In genomic region chr2:129258475-129259211, GRCm38 (mm10) we compare ENCODE assay signal across 7 mouse cellular contexts. TPM values are rescaled to one million over a fixed set of nuclear protein-coding genes. Genes with fewer than 3 reads are reported as not detected.
DNase-seq lines count a peak whose midpoint lies in the region; ATAC-seq lines count a peak whose summit lies in the region.

No protein-coding gene starts in this region.

- no peaks in the 10 kb centered on the region for H3K27me3 ChIP-seq in forebrain, embryonic 14.5 days (replicated peaks; ENCODE audit: control insufficient read depth, insufficient read depth, low read length)
- no peaks in the 10 kb centered on the region for H3K27me3 ChIP-seq in hindbrain, embryonic 16.5 days (replicated peaks; ENCODE audit: control insufficient read depth, insufficient read depth, low read length)

- H3K27ac ChIP-seq in forebrain, embryonic 14.5 days (ENCODE audit: low read depth, low read length): no peak overlapping the region
- H3K27ac ChIP-seq in hindbrain, embryonic 16.5 days (ENCODE audit: low read depth, low read length): no peak overlapping the region

- peak overlapping the region; percentile 29; the same call in 1 of the 2 replicates for H3K4me2 ChIP-seq in forebrain, embryonic 14.5 days (ENCODE audit: low read length)
- H3K4me2 ChIP-seq in hindbrain, embryonic 16.5 days (ENCODE audit: low read length): peak overlapping the region; percentile 28

- H3K9me3 ChIP-seq in forebrain, embryonic 14.5 days (replicated peaks; ENCODE audit: control insufficient read depth, low read length): no peaks in the 10 kb centered on the region
- no peaks in the 10 kb centered on the region for H3K9me3 ChIP-seq in hindbrain, embryonic 16.5 days (ENCODE audit: control insufficient read depth, low read length)

- H3K4me3 ChIP-seq in forebrain, embryonic 14.5 days (ENCODE audit: low read depth, low read length): no peak overlapping the region
- H3K4me3 ChIP-seq in hindbrain, embryonic 16.5 days (ENCODE audit: low read length): no peak overlapping the region

- DNase-seq in NIH3T3 (ENCODE audit: low read depth): peak; percentile 91
- DNase-seq in c-Kit-positive CD71-positive TER-119-positive erythroid progenitor cells, embryonic 14.5 days (ENCODE audit: low spot score): peak; percentile 86
- DNase-seq in forebrain, embryonic 14.5 days (ENCODE audit: low spot score): peak; percentile 94
- DNase-seq in left cerebral cortex, adult 18-20 months (ENCODE audit: low spot score in 2 of 2): peak; percentile 70 to 80
- DNase-seq in lung, postnatal 36 days: peak; percentile 87
- peak; percentile 74 to 81 for DNase-seq in right cerebral cortex, postnatal 10 days (ENCODE audit: low spot score in 2 of 2)

- 33% methylated on average over 7 of the region's 7 CpGs for WGBS in forebrain, embryonic 14.5 days
- 35% methylated on average over 7 of the region's 7 CpGs for whole genome bisulfite sequencing in hindbrain, embryonic 16.5 days

- H3K4me1 ChIP-seq in forebrain, embryonic 14.5 days (ENCODE audit: control insufficient read depth, insufficient read depth, low read length): 0 out of 2 replicates have a peak, but pooled peaks cover 2% of the 10 kb centered on the region
- H3K4me1 ChIP-seq in hindbrain, embryonic 16.5 days (ENCODE audit: control insufficient read depth, insufficient read depth, low read depth, low read length): no peaks in the 10 kb centered on the region

- ATAC-seq in forebrain, embryonic 14.5 days: peak; percentile 87
- peak; percentile 91 for ATAC-seq in hindbrain, embryonic 16.5 days

- H3K9ac ChIP-seq in forebrain, embryonic 14.5 days (ENCODE audit: low read length): peak overlapping the region; percentile 8; the same call in 1 of the 2 replicates
- H3K9ac ChIP-seq in hindbrain, embryonic 16.5 days (ENCODE audit: low read depth, low read length): no peak overlapping the region; the same call in 1 of the 2 replicates

- no peaks in the 10 kb centered on the region for H3K36me3 ChIP-seq in forebrain, embryonic 14.5 days (ENCODE audit: control insufficient read depth, insufficient read depth, low read length)
- H3K36me3 ChIP-seq in hindbrain, embryonic 16.5 days (ENCODE audit: control insufficient read depth, insufficient read depth, low read length): no peaks in the 10 kb centered on the region

RNA-seq across cellular contexts. Expression of gene Ckap2l, which starts 38.4 kb away (rescaled TPM):
- 36.6 and 44.2 TPM in 2 replicates for polyA plus RNA-seq in forebrain, embryonic 14.5 days (2014; fragmentation: Nextera tagmentation; extraction: Ambion mirVana)
- polyA plus RNA-seq in hindbrain, embryonic 16.5 days (2015; fragmentation: Nextera tagmentation; extraction: Ambion mirVana): 9.7 and 13.3 TPM in 2 replicates
- under 1 TPM; 0.30 to 0.37 TPM for total RNA-seq in left cerebral cortex, adult 18-20 months (2021)

RNA-seq across cellular contexts. Expression of gene Il1a, which starts 51.1 kb away (rescaled TPM):
- 0.31 and 0.37 TPM in 2 replicates for polyA plus RNA-seq in forebrain, embryonic 14.5 days (2014; fragmentation: Nextera tagmentation; extraction: Ambion mirVana)
- 0.19 and 0.34 TPM in 2 replicates for polyA plus RNA-seq in hindbrain, embryonic 16.5 days (2015; fragmentation: Nextera tagmentation; extraction: Ambion mirVana)
- total RNA-seq in left cerebral cortex, adult 18-20 months (2021): under 1 TPM; 0.73 to 0.77 TPM
